Mouse (Mus musculus) T-helper 17 cell (primary cell): Measurements from ENCODE around the gene Acot7.

Experiments
- in situ Hi-C, 2 experiments: fragments of 300-600 bp; cut with MboI, MseI; formaldehyde crosslinking; loops; 1 replicate in 1 of 2; 2 replicates in 1 of 2; pipeline ENCODE4 v1.15.1; 2025; ENCODE audit warnings: high pct_unique_total_duplicates in 2 of 2

Gene Acot7

DNA sequence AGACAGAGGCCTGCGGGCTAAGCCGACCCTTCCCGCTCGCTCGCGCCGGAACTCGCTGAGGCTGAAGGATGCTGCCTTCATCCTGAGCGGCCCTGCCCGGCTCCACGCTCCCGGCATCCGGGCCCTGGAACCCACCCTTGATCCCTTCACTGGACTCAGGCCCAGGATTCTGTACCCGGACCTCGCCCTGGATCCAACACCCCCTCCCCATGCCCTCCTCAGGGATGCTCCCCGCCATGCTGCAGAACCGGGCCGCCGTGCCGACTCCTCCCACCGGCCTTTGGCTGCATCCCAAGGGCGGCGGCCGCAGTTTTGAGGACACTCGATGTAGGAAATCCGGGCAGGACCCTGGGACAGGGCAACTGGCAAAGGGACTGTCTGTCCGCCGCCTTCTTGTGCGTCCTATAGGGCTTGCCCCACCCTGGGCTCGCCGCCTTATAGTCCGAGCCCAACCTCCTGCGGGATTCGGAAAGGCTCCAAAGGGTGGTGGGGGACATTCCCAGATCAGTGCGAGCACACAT, 470 bp downstream of the Acot7 start:
- in situ Hi-C loops, result loop anchor here (5.0 to 10.0 kb wide), 3 partner anchors 34 to 1384 kb away; no protein-coding TSS in a partner anchor

- in situ Hi-C loops, result loop anchor here (5.0 to 10.0 kb wide), 3 partner anchors 33 to 1384 kb away; no protein-coding TSS in a partner anchor
Observed at GRCm38 (mm10) chr4:152178916-152179705, 1.2 kb downstream of the Acot7 start.

DNA sequence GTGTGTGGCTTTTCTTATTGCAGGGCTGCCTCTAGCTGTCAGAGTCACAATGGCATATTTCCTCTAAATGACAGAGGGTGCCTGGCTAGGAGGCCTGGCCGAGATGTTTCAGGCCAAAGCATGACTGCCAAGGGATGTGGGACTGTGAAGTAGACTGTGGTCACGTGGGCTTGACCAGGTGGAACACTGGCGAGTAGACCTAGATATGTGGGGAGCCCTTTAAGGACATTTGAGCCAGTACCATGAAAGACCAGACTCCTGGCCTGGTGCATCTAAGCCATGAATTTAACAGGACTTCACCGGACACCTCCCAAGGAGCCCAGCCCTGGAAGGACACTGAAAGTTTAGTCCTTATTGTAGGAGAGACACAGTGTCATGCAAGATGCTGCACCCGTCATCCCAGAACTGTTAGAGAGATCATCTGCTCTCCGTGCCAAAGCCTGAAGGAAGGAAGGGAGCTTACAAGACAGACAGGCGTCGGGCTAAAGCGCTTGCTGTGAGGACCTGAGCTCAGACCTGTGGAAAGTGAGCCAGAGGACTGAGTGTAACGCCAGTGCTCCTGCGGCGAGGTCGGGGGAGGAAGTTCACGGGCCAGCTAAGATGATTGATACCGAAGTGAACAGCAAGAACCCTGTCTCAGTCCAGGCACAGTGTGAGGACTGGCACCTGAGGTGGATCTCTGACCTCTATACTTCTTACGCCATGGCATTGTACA, 2.2 kb downstream of the Acot7 start:
- in situ Hi-C loops, result loop anchor here (5.0 to 10.0 kb wide), 4 partner anchors 32 to 1385 kb away; no protein-coding TSS in a partner anchor

- in situ Hi-C loops, result loop anchor here in 1 of 2 experiments (5.0 kb wide), 1 partner anchor 265 kb away; no protein-coding TSS in a partner anchor
Observed at GRCm38 (mm10) chr4:152182205-152182604, 4.3 kb downstream of the Acot7 start.

DNA sequence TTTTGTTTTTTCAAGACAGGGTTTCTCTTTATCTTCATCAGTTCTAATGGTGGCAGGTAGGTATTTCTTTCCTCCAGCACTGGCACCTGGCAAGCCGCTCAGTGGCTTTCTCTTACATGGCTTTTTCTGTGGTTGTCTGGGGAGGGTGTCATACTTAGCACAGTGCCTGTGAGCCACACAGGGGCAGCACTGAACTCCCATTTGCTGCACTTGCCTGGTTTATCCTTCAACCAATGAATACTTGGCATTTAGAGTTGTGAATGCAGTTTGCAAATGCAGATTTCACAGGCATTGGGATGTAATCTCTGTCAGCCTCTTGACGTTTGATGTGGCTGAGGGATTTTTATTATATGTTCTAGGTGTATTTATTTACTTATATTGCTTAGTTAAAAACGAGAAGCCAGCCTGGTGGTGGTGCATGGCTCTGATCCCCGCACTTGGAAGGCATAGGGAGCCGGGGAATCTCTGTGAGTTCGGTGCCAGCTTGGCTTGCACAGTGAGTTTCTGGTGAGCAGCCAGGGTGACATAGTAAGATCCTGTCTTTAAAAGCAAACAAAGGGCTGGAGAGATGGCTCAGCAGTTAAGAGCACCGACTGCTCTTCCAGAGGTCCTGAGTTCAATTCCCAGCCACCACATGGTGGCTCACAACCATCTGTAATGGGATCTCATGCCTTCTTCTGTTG, 6.6 kb downstream of the Acot7 start:
- in situ Hi-C loops, result loop anchor here in 1 of 2 experiments (5.0 kb wide), 1 partner anchor 263 kb away; no protein-coding TSS in a partner anchor

DNA sequence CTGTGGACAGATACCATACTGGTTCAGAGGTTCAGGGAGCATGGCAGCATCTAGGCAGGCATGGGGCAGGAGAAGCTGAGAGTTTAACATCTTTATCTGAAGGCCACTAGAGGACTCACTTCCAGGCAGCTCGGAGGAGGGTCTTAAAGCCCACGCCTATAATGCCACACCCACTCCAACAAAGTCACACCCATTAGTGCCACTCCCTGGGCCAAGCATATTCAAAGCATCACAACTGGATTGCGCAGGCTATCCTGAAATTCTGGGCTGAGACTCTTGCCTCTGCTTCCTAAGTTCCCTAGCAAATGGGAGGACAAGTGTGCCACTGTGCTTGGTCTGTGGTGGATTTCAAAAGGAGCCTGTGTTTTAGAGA, 7.2 kb downstream of the Acot7 start:
- in situ Hi-C loops, result no loop called here

DNA sequence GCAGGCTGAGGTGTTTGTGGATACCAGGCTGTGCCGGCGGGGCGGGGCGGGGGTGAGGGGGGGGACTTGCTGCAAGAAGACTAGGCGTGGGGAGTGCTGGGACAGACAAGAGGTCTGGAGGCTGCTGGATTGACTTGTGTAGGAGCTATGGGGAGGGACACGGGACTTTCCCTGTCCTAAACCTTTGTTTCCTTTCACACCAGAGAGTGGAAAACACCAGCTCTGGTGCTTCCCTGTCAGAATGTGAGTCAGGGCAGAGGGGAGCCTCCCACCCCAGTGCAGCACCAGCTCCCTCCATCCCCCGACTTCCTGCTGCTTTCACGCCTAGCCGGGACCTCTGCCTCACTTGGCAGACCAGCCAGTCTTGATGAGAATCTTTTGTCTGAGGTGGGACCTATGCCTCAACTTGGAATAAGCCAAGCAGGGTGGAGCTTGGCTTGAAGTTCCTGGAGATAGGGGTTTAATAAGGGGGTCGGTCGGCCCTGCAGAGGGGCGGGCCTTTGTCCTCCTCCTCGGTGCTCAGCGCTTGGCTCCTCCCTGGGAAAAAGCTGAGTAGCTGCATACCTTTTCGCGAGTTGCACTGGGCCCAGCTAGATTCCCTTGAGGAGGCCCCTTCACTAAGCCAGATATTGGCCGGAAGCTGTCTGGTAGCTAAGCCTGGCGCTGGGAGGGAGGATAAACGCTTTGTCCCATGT, 7.7 kb downstream of the Acot7 start:
- in situ Hi-C loops, result no loop called here

- in situ Hi-C loops, result no loop called here
Observed at GRCm38 (mm10) chr4:152186205-152187082, 8.5 kb downstream of the Acot7 start.

DNA sequence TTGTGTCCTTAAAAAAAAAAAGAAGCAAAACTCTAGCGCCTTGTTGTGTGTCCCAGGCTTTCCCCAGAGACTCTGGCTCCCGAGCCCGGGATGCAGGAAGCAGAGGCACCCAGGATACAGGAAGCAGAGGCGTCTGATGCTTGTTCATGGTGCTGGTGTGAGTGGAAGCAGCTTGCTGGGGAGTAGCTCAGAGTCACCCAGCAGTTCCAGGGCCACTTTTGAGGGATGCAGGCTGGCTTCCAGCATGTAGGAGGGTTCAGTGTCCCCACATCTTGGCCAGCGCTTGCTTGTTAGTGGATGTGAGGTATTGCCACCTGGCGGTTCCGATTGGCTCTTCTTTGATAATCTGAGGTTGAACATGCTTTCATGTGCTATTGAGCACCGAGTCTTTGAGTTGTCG, 9.2 kb downstream of the Acot7 start:
- in situ Hi-C loops, result no loop called here

GRCm38 (mm10) chr4:152188651-152189050, 10.7 kb downstream of the Acot7 start:
- in situ Hi-C loops, result no loop called here

- in situ Hi-C loops, result no loop called here
Observed at GRCm38 (mm10) chr4:152189071-152189470, 11.1 kb downstream of the Acot7 start.

DNA sequence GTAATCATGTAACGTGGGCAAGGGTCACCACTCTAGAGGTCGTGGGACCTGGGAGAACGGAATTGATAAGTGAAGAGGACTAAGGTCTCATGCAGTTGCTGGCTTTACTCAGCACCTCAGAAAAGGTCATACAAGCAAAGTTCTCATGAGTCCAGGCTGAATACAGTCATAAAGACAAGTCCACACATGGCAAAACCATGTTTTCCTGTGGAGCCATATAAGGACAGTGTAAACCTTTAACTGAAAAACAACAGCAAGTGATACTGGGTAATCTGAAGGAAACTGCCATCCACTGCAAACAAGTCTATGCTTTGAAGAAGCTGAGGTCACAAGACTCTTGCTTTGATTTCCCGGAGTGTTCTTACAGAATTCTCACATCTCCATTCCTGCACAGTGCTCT, 11.8 kb downstream of the Acot7 start:
- in situ Hi-C loops, result no loop called here

DNA sequence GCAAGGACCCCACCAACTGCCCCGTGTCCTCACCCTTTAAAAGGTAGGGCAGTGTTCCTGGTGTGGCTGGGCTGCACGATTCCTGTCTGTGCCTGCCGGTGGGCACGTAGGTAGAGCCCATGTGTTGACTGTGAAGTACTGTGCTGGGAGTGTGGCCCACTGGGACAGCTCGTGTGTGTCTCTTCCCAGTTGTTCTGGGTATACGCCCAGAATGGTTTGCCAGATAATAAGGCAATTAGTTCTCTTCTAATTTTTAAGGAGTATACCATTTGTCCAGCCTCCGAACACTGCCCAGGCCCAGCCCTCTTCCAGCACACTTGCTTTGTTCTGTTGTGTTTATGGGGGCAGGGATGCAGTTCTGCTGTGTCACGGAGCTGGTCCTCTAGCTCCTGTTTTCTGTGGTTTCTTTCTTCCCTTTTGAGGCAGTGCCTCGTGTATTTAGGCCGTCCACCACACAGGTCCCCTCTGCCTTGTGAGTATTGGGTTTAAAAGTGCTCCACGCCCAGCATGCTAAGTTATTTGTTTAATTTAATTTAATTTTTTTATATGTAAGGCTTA, 12.2 kb downstream of the Acot7 start:
- in situ Hi-C loops, result no loop called here

DNA sequence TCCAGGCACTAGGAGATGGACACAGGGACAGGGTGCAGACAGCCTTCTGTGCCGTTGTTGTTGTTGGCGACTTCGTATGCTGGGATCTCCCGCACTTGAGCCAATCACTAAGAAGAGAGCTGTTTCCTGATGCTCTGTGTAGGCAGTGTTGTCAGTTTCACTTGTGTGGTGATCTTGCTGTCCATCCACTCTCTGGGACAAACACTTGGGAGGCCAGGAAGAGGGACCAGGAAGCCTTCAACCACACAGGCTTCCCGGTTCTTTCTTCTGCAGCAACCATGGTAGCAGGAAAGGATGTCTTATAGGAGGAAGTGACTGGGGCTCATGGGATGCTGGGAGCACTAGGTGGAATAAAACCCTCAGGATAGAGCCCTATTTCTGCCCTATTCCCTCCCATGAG, 12.8 kb downstream of the Acot7 start:
- in situ Hi-C loops, result no loop called here

- in situ Hi-C loops, result no loop called here
Observed at GRCm38 (mm10) chr4:152192569-152192968, 14.6 kb downstream of the Acot7 start.

DNA sequence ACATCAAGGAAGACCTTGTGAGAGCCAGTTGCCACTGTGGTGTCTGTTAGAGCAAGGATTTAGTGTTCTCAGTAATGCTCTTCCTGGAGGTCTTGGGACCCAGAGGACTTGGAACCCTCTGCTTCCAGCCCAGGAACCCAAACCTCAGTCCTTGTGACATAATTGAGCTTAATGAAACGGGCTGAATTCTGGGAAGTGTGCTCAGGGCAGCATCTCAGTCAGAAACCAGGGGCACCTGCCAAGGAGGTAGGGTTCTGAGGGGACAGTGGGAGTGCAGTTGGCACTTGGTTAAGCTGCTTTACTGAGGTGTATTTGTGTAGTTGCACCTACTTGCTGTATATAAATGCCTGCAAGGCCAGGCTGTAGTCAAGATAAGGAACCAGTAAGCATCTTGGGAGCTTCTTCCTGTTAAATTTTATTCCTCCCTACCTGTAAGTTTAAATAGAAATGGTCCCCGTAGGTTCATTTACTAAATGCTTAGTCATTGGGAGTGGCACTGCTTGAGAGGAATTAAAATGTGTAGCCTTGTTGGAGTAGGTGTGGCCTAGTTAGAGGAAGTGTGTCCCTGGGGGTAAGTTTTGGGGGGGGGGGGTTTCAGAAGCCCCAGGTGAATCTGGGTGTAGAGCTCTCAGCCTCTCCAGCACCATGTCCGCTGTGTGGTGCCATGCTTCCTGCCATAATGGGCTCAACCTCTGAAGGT, 16.7 kb downstream of the Acot7 start:
- in situ Hi-C loops, result no loop called here

DNA sequence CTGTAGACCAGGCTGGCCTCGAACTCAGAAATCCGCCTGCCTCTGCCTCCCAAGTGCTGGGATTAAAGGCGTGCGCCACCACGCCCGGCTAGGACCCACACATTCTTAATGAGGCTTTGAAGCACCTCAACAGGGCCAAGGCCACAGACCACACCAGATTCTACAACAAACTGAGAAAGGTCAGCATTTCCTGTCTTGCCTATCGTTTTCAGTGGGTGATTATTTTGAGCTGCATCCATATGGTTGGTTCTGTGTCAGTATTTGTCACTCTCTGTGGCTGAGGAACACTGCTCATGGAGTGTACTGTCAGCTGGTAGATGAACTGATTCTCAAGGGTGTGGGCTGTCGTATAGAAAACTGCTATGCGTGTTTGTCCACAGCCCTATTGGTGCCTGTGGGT, 18.3 kb downstream of the Acot7 start:
- in situ Hi-C loops, result no loop called here

- in situ Hi-C loops, result no loop called here
Observed at GRCm38 (mm10) chr4:152197545-152197944, 19.6 kb downstream of the Acot7 start.

DNA sequence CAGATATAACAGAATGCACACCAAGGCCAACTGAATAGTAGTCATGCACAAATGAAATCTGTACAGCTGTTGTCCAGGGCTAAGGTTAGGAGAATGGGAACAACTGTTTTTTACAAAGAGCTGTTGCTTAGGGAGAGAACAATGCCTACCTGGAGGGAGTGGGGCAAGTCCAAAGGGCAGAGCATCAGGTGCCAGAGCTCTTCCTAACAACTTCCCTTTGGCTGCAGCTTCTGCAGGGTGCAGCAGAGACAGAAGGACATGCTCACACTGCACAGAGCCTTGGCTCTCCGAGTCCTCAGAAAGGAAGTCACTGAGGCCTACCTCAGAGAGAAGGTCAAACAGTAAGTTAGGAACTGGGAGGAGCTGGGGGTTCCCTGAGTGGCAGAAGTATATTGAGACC, 21.7 kb downstream of the Acot7 start:
- in situ Hi-C loops, result no loop called here
